Mouse (Mus musculus): ENCODE data around the gene Fam166a. TPM values are rescaled to one million over a fixed set of nuclear protein-coding genes. Genes with fewer than 3 reads are reported as not detected.

The Fam166a gene
- total RNA-seq, 2 experiments from 2014 or later, result not detected

DNA sequence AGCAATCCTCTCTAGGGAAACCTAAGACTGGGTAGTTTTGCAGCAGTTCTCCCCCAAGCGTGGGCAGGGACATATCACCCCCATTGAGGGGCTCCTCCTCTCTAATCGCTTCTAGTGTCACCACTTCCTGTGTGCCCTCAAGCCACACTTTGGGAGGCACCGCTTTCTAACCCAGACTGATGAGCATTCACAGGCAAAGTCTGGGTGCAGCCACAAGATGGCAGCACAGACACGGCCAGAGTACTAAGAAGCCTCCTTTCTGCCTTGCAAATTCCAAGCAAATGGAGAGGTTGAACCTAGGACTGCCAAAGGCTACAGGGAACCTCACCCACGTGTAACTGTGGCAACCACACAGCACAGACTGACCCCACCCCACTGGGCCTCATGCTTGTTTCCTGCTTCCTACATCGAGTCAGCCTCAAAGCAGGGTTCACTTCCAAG, 25.2 kb upstream of the Fam166a start:
- DNase-seq (ENCODE audit: low spot score in 2 of 2), result peak; percentile 76 to 82
- Histone ChIP-seq H3K27ac (peak overlapping the region; percentile 39; the same call in 1 of the 2 replicates), H3K4me3 (no peak overlapping the region)
- peak; percentile 91 for TF ChIP-seq CTCF (conservative IDR thresholded peaks at IDR 0.05)

- peak overlapping the region; percentile 39; the same call in 1 of the 2 replicates for H3K27ac ChIP-seq
- H3K4me3 ChIP-seq, result no peak overlapping the region
- no peak for DNase-seq (ENCODE audit: low spot score in 2 of 2)
Observed at GRCm38 (mm10) chr2:25194006-25194405, 24.5 kb upstream of the Fam166a start.

DNA sequence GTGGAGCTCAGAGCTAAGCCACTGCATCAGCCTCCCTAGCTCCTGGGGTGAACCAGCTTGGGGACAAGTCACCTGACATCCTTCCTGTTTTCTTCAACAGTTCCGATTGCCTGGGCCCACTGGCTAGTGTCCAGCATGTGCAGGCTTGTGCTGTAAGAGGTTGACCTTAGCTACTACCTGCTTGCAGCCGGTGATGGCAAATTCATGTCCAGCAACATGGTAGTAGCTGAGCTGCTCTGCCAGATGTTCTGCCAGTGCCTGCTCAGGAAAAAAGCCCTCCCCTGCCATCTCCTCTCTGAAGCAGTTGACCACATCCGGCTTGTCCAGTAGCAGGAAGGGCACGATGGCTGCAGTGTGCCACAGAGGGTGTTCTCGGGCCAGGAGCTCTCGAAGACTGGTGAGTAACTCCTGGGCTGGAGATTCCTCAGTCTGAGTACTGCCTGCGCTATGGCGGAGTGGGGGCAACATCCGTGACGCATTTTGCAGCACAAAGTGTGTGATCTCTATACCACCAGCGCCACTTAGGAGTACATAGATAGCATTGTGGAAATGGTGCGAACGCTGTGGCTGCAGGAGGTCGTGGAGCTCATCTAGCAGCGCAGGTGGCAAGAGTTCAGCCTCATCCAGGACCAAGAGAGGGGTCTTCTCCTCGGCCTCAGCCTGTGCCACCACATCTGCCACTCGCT, 23.9 kb upstream of the Fam166a start:
- no peak for TF ChIP-seq CTCF (conservative IDR thresholded peaks at IDR 0.05)
- no peak for DNase-seq (ENCODE audit: low spot score in 2 of 2)
- H3K4me3 ChIP-seq, result no peak overlapping the region
- H3K27ac ChIP-seq, result 0 out of 2 replicates have a peak overlapping the region, but pooled peaks have one; percentile 39

More at GRCm38 (mm10) chr2:25194006-25194405, 24.5 kb upstream of the Fam166a start:
- TF ChIP-seq CTCF (conservative IDR thresholded peaks at IDR 0.05), result no peak

- no peak for TF ChIP-seq CTCF (conservative IDR thresholded peaks at IDR 0.05)
- Histone ChIP-seq H3K4me3 (peak overlapping the region; percentile 35), H3K27ac (peak overlapping the region; percentile 80; the same call in 1 of the 2 replicates)
- DNase-seq (ENCODE audit: low spot score in 2 of 2), result no peak
Observed at GRCm38 (mm10) chr2:25195211-25196156, 23.1 kb upstream of the Fam166a start.

- peak within 1 kb of the TSS; percentile 35 for H3K4me3 ChIP-seq
- TF ChIP-seq CTCF (conservative IDR thresholded peaks at IDR 0.05), result peak; percentile 32; the same call in 1 of the 2 replicates
- DNase-seq (ENCODE audit: low spot score in 2 of 2), result no peak
- H3K27ac ChIP-seq, result peak within 1 kb of the TSS; percentile 80
Observed at GRCm38 (mm10) chr2:25196172-25196954, 22.2 kb upstream of the Fam166a start, which contains the start of gene Tor4a. Tor4a (minus strand) TSS chr2:25196886.

- Histone ChIP-seq H3K4me3 (no peak overlapping the region), H3K27ac (peak overlapping the region; percentile 80)
- no peak for TF ChIP-seq CTCF (conservative IDR thresholded peaks at IDR 0.05)
- no peak for DNase-seq (ENCODE audit: low spot score in 2 of 2)
Observed at GRCm38 (mm10) chr2:25197191-25197590, 21.4 kb upstream of the Fam166a start.

- no peak for TF ChIP-seq CTCF (conservative IDR thresholded peaks at IDR 0.05)
- Histone ChIP-seq H3K4me3 (no peak overlapping the region), H3K27ac (peak overlapping the region; percentile 39; the same call in 1 of the 2 replicates)
- DNase-seq (ENCODE audit: low spot score in 2 of 2), result no peak
Observed at GRCm38 (mm10) chr2:25197946-25198345, 20.6 kb upstream of the Fam166a start.

DNA sequence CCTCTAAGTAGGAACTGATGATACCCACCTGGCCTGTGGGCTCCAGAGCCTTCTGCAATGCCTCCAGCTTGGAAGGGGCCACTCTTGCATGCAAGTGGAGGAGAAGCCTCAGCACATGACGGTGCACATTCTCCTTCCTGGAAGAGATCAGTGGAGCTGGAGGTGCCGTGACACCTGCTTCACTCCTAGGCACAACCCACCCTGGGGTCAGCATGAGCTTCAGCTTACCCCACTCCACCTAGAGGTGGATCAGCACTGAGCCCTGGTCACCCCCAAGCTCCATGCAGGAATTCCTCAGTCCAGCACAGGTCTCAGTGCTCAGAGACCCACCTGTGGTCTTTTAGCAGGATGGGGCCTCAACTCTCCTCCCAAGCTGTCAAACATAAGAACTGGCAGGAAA, 17.9 kb upstream of the Fam166a start:
- no peak overlapping the region for H3K27ac ChIP-seq

GRCm38 (mm10) chr2:25203631-25204214, 14.8 kb upstream of the Fam166a start:
- TF ChIP-seq CTCF (conservative IDR thresholded peaks at IDR 0.05), result peak; percentile 57
- DNase-seq (ENCODE audit: low spot score in 2 of 2), result no peak
- no peak overlapping the region for H3K4me3 ChIP-seq
- no peak overlapping the region for H3K27ac ChIP-seq

More for the DNA sequence above, 17.9 kb upstream of the Fam166a start:
- no peak for TF ChIP-seq CTCF (conservative IDR thresholded peaks at IDR 0.05)
- DNase-seq (ENCODE audit: low spot score in 2 of 2), result no peak
- no peak overlapping the region for H3K4me3 ChIP-seq

- no peak for DNase-seq (ENCODE audit: low spot score in 2 of 2)
- H3K27ac ChIP-seq, result no peak overlapping the region
- no peak overlapping the region for H3K4me3 ChIP-seq
- no peak for TF ChIP-seq CTCF (conservative IDR thresholded peaks at IDR 0.05)
Observed at GRCm38 (mm10) chr2:25207593-25207992, 11.0 kb upstream of the Fam166a start.

DNA sequence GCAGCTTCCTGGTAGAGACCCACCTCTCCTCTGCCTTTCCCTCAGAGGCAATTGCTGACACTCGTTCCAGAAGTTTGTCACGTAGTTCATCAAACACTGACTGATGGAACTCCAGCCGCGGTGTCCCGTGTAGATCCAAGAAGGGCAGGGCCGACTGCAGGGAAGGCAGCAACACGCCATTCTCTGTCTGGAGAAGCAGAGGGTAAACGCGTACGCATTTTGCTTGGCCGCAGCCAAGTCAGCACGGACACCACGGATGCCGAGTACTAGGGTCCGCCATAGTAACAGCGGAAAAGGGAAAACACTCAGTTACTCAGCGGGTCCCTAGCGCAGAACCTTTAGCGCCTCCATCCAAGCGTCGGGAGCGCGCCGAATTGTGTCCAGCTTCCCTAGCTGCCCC, 7.9 kb upstream of the Fam166a start:
- no peak for DNase-seq (ENCODE audit: low spot score in 2 of 2)
- TF ChIP-seq CTCF (conservative IDR thresholded peaks at IDR 0.05), result no peak
- Histone ChIP-seq H3K4me3 (peak overlapping the region; percentile 91), H3K27ac (peak overlapping the region; percentile 98)

Data from layer of hippocampus, adult 2 months (tissue).